Mouse (Mus musculus): ENCODE results near the gene Catsperg2.
"Not testable (repeated sequence)": the region's sequence is repeated elsewhere in the genome, so short reads cannot be mapped to it uniquely, and the experiment has no call there.

Gene Catsperg2

GRCm38 (mm10) chr7:29726860-29727259 lies at the start of gene Catsperg2:
Catsperg2 (minus strand) TSS chr7:29727032.
- DNase-seq (ENCODE audit: low spot score in 2 of 2), result not testable (repeated sequence)

DNA sequence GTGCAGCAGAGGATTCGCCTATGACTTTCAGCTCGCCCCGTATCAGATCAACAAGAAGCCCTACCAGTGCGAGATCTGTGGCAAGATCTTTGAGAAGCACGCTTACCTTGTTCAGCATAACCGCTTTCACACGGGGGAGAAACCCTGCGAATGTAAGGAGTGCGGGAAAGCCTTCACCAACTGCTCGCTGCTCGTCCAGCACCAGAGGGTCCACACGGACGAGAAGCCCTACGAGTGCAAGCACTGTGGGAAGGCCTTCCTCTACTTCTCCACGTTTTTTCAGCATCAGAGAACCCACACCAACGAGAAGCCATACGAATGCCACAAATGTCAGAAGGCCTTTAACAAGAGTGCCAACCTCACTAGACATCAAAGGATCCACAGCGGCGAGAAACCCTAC lies 49.7 kb upstream of the Catsperg2 start:
- DNase-seq (ENCODE audit: low spot score in 2 of 2), result no peak

GRCm38 (mm10) chr7:29774371-29774770 lies 47.5 kb upstream of the Catsperg2 start:
- no peak for DNase-seq (ENCODE audit: low spot score in 2 of 2)

DNA sequence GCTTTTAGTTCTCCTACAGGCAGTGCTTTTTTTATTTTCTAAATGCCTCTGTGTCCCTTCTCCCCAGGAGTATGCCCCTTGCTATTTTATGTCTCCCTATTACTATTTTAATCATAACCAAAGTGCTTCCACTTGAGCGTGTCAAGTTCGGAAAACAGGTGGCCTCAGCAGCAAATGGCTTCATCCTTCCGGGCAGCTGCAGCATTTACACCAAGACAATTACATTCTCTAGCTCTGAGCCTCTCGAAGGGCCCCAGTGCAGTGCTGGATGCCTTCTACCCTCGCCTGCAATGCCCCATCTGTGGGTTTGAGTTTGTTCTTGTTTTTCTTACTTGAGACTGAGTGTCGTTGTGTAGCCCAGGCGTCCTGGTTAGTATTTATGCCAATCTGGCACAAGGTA lies 46.7 kb upstream of the Catsperg2 start:
- DNase-seq (ENCODE audit: low spot score in 2 of 2), result peak in 1 of 2 experiments; percentile 7

DNA sequence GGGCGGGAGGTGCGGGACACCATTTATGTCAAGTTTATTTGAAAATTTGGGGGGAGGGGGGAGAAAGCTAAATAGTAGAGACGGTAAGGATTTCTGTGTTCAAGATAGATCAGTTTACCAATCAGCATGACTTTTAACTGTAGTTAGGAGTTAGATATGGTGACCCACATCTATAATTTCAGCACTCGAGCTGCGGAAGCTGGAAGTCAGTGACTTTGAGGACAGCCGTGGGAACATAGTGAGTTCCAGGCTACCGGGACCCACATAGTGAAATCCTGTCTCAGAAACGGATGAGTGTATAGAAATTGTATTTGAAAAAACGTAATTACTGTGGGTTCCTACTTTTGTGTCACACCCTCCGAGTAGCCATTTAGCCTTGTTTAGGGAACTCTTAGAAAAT lies 42.1 kb upstream of the Catsperg2 start:
- DNase-seq (ENCODE audit: low spot score in 2 of 2), result no peak

- DNase-seq (ENCODE audit: low spot score in 2 of 2), result peak; percentile 78 to 84
Measured at GRCm38 (mm10) chr7:29768090-29768900, 41.5 kb upstream of the Catsperg2 start, which contains the start of gene Zfp84. Zfp84 (plus strand) TSS chr7:29768552.

GRCm38 (mm10) chr7:29767058-29767686 lies 40.3 kb upstream of the Catsperg2 start:
- DNase-seq (ENCODE audit: low spot score in 2 of 2), result peak; percentile 74 to 87

- DNase-seq (ENCODE audit: low spot score in 2 of 2), result no peak
Measured at GRCm38 (mm10) chr7:29764702-29765101, 37.9 kb upstream of the Catsperg2 start.

DNA sequence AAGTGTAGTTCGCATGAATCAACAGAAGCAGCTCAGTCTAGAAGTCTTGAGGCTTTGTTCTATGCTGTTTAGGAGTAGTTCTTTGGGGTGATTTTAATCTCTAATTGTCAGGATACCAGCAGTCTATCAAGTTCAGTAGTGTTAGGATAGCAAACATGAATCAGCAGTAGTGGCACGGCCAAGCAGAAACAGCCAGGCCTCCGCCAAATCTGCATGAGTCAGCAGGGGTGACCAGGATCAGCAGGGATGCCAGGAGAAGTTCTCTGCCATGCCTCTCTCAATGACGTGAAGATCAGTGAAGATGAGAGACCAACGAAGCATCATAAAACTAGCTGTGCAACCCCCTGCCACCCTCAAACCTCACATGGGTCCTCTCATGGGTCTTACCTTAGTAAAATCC lies 33.6 kb upstream of the Catsperg2 start:
- DNase-seq (ENCODE audit: low spot score in 2 of 2), result no peak

GRCm38 (mm10) chr7:29742258-29742657 lies 15.4 kb upstream of the Catsperg2 start:
- DNase-seq (ENCODE audit: low spot score in 2 of 2), result no peak

- no peak for DNase-seq (ENCODE audit: low spot score in 2 of 2)
Measured at GRCm38 (mm10) chr7:29728055-29728454, 1.2 kb upstream of the Catsperg2 start.

DNA sequence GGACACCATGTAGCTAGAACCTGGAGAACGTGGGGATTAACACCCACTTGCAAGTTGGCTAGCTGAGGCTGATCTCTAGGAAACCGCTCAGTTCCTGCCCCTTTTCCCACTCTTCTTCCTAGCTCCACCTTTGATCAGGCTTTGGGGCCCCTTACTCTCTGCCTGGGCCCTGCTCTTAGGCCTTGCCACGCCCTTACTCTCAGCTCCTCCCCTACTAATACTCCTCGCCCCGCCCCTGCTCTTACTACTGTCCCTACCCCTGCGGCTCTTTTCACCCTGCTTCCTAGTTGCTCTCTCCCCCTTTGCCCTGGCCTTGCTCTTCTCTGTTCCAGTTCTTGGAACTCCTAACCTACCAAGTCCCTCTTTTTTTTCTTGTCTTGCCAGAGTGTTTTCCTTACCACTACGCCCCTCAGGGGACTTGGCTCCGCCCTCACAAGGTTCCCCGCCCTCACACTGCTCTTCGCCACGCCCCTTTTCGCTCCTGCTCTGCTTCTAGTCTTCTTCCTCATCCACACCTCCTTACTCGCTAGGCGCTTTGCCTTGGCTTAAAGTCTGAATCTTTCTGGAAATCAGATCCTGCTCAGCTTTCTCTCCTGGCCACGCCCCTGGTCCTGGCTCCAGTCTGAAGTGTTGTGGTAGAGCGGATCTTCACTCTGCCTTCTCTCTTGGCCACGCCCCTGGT lies 1.2 kb downstream of the Catsperg2 start:
- not testable (repeated sequence) for DNase-seq (ENCODE audit: low spot score in 2 of 2)

GRCm38 (mm10) chr7:29708891-29709290 lies 17.9 kb downstream of the Catsperg2 start:
- not testable (repeated sequence) for DNase-seq (ENCODE audit: low spot score in 2 of 2)

- DNase-seq (ENCODE audit: low spot score in 2 of 2), result not testable (repeated sequence)
Measured at GRCm38 (mm10) chr7:29695231-29695630, 31.6 kb downstream of the Catsperg2 start.

GRCm38 (mm10) chr7:29681868-29682267 lies 45.0 kb downstream of the Catsperg2 start:
- no peak for DNase-seq (ENCODE audit: low spot score in 2 of 2)

All from spleen, postnatal 10 days (tissue).